Comparison of ENCODE assay signal across 8 mouse cellular contexts in the genomic region with DNA sequence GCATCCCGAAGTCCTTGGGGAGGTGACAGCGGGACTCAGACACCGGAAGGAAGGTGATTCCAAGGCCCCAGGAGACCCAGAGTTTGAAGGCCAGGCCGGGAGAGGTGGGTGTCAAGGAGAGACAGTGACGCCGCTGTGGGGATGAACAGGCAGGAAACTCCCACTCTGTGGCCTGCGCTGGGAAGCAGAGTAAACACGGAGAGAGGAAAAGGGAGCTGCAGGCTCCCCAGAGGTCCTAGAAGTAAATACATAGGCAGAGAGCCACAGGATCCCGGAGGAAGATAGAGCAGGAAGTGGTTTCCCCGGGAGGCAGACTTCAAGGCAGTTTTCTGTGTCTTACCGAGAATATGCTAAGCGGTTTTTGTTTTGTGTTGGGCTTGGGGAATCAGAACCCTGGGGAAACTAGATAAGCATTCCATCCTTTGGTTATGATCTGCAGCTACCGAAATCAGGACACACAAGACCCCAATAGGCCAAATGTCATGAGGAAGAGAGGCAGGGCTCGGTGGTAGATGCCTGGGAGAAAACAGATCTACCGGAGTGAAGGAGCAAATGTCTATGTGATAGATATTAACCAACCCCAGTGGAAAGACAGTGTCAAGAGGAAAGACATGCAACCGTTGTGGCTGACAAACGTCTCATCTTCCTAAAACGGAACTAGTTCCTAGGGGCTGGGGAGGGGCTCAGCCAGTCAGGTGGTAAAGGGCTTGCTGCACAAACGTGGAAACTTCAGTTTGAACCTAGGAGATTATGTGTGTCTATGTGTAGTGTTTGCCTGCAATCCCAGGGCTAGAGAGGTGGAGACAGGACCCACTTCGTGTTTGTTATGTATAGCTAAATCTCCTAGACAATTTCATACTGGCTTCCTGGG. TPM values are rescaled to one million over a fixed set of nuclear protein-coding genes. Genes with fewer than 3 reads are reported as not detected.
A peak's percentile ranks its signal among the peaks of the same experiment; 100 is the strongest.
DNase-seq lines count a peak whose midpoint lies in the region; ATAC-seq and TF ChIP-seq lines count a peak whose summit lies in the region.

No protein-coding gene starts in this region.

- H3K4me1 ChIP-seq in ES-E14 (ENCODE audit: control insufficient read depth in 2 of 2, insufficient read depth in 2 of 2, low read length in 2 of 2, poor library complexity in 1 of 2) = peaks cover 15 to 24% of the 10 kb centered on the region in 2 experiments
- no peaks in the 10 kb centered on the region; the same call in 1 of the 2 replicates for H3K4me1 ChIP-seq in bone marrow, adult 2 months (ENCODE audit: control insufficient read depth, insufficient read depth, low read length)
- H3K4me1 ChIP-seq in limb, embryonic 14.5 days (ENCODE audit: control insufficient read depth, insufficient read depth, low read length) = peaks cover 10% of the 10 kb centered on the region
- H3K4me1 ChIP-seq in midbrain, embryonic 15.5 days = 0 out of 2 replicates have a peak, but pooled peaks cover 4% of the 10 kb centered on the region

- peak overlapping the region; percentile 39 for H3K4me2 ChIP-seq in limb, embryonic 14.5 days (replicated peaks; ENCODE audit: low read depth, low read length, severe bottlenecking)
- peak overlapping the region; percentile 21; the same call in 1 of the 2 replicates for H3K4me2 ChIP-seq in midbrain, embryonic 15.5 days

- no peak for TF ChIP-seq CTCF in bone marrow, adult 2 months (IDR thresholded peaks at IDR 0.05; ENCODE audit: control insufficient read depth, insufficient read depth, low read length)

- H3K9me3 ChIP-seq in ES-E14 (ENCODE audit: control insufficient read depth, insufficient read depth, low read depth, low read length) = no peaks in the 10 kb centered on the region
- H3K9me3 ChIP-seq in limb, embryonic 14.5 days (ENCODE audit: control insufficient read depth, low read length) = no peaks in the 10 kb centered on the region
- no peaks in the 10 kb centered on the region for H3K9me3 ChIP-seq in midbrain, embryonic 15.5 days

- no peak for DNase-seq in ES-E14 (ENCODE audit: low read depth, low spot score)
- DNase-seq in heart, postnatal 4 days = peak; percentile 51
- no peak for DNase-seq in limb, embryonic 14.5 days (ENCODE audit: low spot score)
- DNase-seq in c-Kit-positive CD71-positive TER-119-positive erythroid progenitor cells, embryonic 14.5 days (ENCODE audit: low spot score) = no peak
- DNase-seq in cerebellum, postnatal 4 days (ENCODE audit: low spot score in 2 of 2) = no peak
- no peak for DNase-seq in cerebellum, adult 11 months

- in situ Hi-C loops in ES-E14 (cut with MboI; ENCODE audit: low sequenced_read_pairs in 2 of 2, unreplicated experiment in 2 of 2) = no loop called here

- no peaks in the 10 kb centered on the region for H3K36me3 ChIP-seq in ES-E14 (ENCODE audit: control insufficient read depth, insufficient read depth, low read length, poor library complexity, severe bottlenecking)
- H3K36me3 ChIP-seq in limb, embryonic 14.5 days (ENCODE audit: control insufficient read depth, insufficient read depth, low read length) = no peaks in the 10 kb centered on the region
- no peaks in the 10 kb centered on the region for H3K36me3 ChIP-seq in midbrain, embryonic 15.5 days (replicated peaks)

- peak overlapping the region; percentile 56; the same call in 1 of the 2 replicates for H3K9ac ChIP-seq in ES-E14 (ENCODE audit: insufficient read depth, low read depth, low read length, poor library complexity, severe bottlenecking)
- H3K9ac ChIP-seq in limb, embryonic 14.5 days (ENCODE audit: low read depth, low read length, severe bottlenecking) = peak overlapping the region; percentile 6; the same call in 1 of the 2 replicates
- no peak overlapping the region for H3K9ac ChIP-seq in midbrain, embryonic 15.5 days

- peak overlapping the region; percentile 87 for H3K27ac ChIP-seq in ES-E14 (ENCODE audit: insufficient read depth, low read depth, low read length, poor library complexity, severe bottlenecking)
- peak overlapping the region; percentile 53 for H3K27ac ChIP-seq in bone marrow, adult 2 months (ENCODE audit: control insufficient read depth, insufficient read depth, low read depth, low read length, poor library complexity)
- H3K27ac ChIP-seq in limb, embryonic 14.5 days (replicated peaks; ENCODE audit: low read depth, low read length) = no peak overlapping the region
- H3K27ac ChIP-seq in midbrain, embryonic 15.5 days = peak overlapping the region; percentile 50

- WGBS in bone marrow, adult 2 months = under 1% methylated on average over 20 of the region's 20 CpGs
- WGBS in limb, embryonic 14.5 days = 22% methylated on average over 20 of the region's 20 CpGs
- 32% methylated on average over 20 of the region's 20 CpGs for WGBS in midbrain, embryonic 15.5 days

- ATAC-seq in limb, embryonic 14.5 days (ENCODE audit: low FRiP score, low read depth) = no peak
- no peak for ATAC-seq in midbrain, embryonic 15.5 days (replicated peaks)

- no peak for TF ChIP-seq POLR2A in bone marrow, adult 2 months (IDR thresholded peaks at IDR 0.05; ENCODE audit: borderline replicate concordance, control insufficient read depth, low read depth, low read length)
- TF ChIP-seq POLR2A in limb, embryonic 14.5 days (IDR thresholded peaks at IDR 0.05; ENCODE audit: borderline replicate concordance, extremely low read depth, insufficient read depth, insufficient read length) = no peak

- H3K4me3 ChIP-seq in ES-E14 (ENCODE audit: insufficient read depth in 1 of 2, low read depth in 1 of 2, low read length in 2 of 2, poor library complexity in 1 of 2, severe bottlenecking in 1 of 2) = peak overlapping the region; percentile 51 to 58
- H3K4me3 ChIP-seq in bone marrow, adult 2 months (replicated peaks; ENCODE audit: control insufficient read depth, low read depth, low read length) = peak overlapping the region; percentile 27
- peak overlapping the region; percentile 6; the same call in 1 of the 2 replicates for H3K4me3 ChIP-seq in limb, embryonic 14.5 days (replicated peaks; ENCODE audit: low read length)
- no peak overlapping the region for H3K4me3 ChIP-seq in midbrain, embryonic 15.5 days

- H3K27me3 ChIP-seq in limb, embryonic 14.5 days (ENCODE audit: control insufficient read depth, insufficient read depth, low read length) = no peaks in the 10 kb centered on the region
- no peaks in the 10 kb centered on the region for H3K27me3 ChIP-seq in midbrain, embryonic 15.5 days (replicated peaks)

TF ChIP-seq in ES-E14, 5 proteins besides CTCF, POLR2A, EP300 and RAD21:
- TF ChIP-seq CHD2 (IDR thresholded peaks at IDR 0.05; ENCODE audit: low read depth, low read length) (no peak), ZNF384 (IDR thresholded peaks at IDR 0.05; ENCODE audit: low read depth, low read length) (no peak), MAFK (IDR thresholded peaks at IDR 0.05; ENCODE audit: insufficient read depth, low read depth, low read length) (no peak), HCFC1 (IDR thresholded peaks at IDR 0.05; ENCODE audit: borderline replicate concordance, insufficient read depth, low read length) (no peak), ZC3H11A (IDR thresholded peaks at IDR 0.05; ENCODE audit: borderline replicate concordance, low read depth, low read length) (no peak)
TF ChIP-seq in ES-E14: peak in this region for 0.

RNA-seq across cellular contexts. Expression of gene Mymx, which starts 17.7 kb away (rescaled TPM):
- total RNA-seq in ES-E14 (2012; rRNA removed) = 66.0 and 95.3 TPM in 2 replicates
- polyA plus RNA-seq in bone marrow, adult 2 months (2011; ENCODE audit: insufficient read depth, insufficient read length, low replicate concordance, missing spikeins) = 9.3 TPM in 1 of 2 replicates, not detected in the other
- total RNA-seq in heart, postnatal 4 days (2021) = not detected
- 53.5 and 60.7 TPM in 2 replicates for polyA plus RNA-seq in limb, embryonic 14.5 days (2012; rRNA removed)
- polyA plus RNA-seq in limb, embryonic 14.5 days (2014; fragmentation: Nextera tagmentation; extraction: Ambion mirVana) = 27.2 and 37.8 TPM in 2 replicates
- not detected in 2 replicates for polyA plus RNA-seq in midbrain, embryonic 15.5 days (2015; fragmentation: Nextera tagmentation; extraction: Ambion mirVana)

RNA-seq across cellular contexts. Expression of gene Slc29a1, which starts 20.2 kb away (rescaled TPM):
- 321 and 677 TPM in 2 replicates for total RNA-seq in ES-E14 (2012; rRNA removed)
- 73.1 and 109 TPM in 2 replicates for polyA plus RNA-seq in bone marrow, adult 2 months (2011; ENCODE audit: insufficient read depth, insufficient read length, low replicate concordance, missing spikeins)
- 10 to 100 TPM; 77.9 to 96.2 TPM for total RNA-seq in heart, postnatal 4 days (2021)
- polyA plus RNA-seq in limb, embryonic 14.5 days (2012; rRNA removed) = 122 and 157 TPM in 2 replicates
- 94.5 and 103 TPM in 2 replicates for polyA plus RNA-seq in limb, embryonic 14.5 days (2014; fragmentation: Nextera tagmentation; extraction: Ambion mirVana)
- 30.7 and 33.0 TPM in 2 replicates for polyA plus RNA-seq in midbrain, embryonic 15.5 days (2015; fragmentation: Nextera tagmentation; extraction: Ambion mirVana)

RNA-seq across cellular contexts. Expression of gene Capn11, which starts 39.5 kb away (rescaled TPM):
- 0.48 TPM in 1 of 2 replicates, not detected in the other for total RNA-seq in ES-E14 (2012; rRNA removed)
- 6.7 TPM in 1 of 2 replicates, not detected in the other for polyA plus RNA-seq in bone marrow, adult 2 months (2011; ENCODE audit: insufficient read depth, insufficient read length, low replicate concordance, missing spikeins)
- total RNA-seq in heart, postnatal 4 days (2021) = 1 to 10 TPM in 1 of 2 experiments, not detected in 1; 1.3 TPM
- polyA plus RNA-seq in limb, embryonic 14.5 days (2012; rRNA removed) = 0.03 and 0.23 TPM in 2 replicates
- polyA plus RNA-seq in limb, embryonic 14.5 days (2014; fragmentation: Nextera tagmentation; extraction: Ambion mirVana) = not detected in 2 replicates
- 0.65 and 1.2 TPM in 2 replicates for polyA plus RNA-seq in midbrain, embryonic 15.5 days (2015; fragmentation: Nextera tagmentation; extraction: Ambion mirVana)

RNA-seq across cellular contexts. Expression of gene Hsp90ab1, which starts 46.5 kb away (rescaled TPM):
- 1,660 and 1,758 TPM in 2 replicates for total RNA-seq in ES-E14 (2012; rRNA removed)
- polyA plus RNA-seq in bone marrow, adult 2 months (2011; ENCODE audit: insufficient read depth, insufficient read length, low replicate concordance, missing spikeins) = 576 and 1,077 TPM in 2 replicates
- total RNA-seq in heart, postnatal 4 days (2021) = 1,000 to 10,000 TPM; 1,093 to 1,133 TPM
- 788 and 951 TPM in 2 replicates for polyA plus RNA-seq in limb, embryonic 14.5 days (2012; rRNA removed)
- 1,382 and 1,446 TPM in 2 replicates for polyA plus RNA-seq in limb, embryonic 14.5 days (2014; fragmentation: Nextera tagmentation; extraction: Ambion mirVana)
- 1,488 and 1,537 TPM in 2 replicates for polyA plus RNA-seq in midbrain, embryonic 15.5 days (2015; fragmentation: Nextera tagmentation; extraction: Ambion mirVana)

RNA-seq across cellular contexts. Expression of gene Slc35b2, which starts 55.9 kb away (rescaled TPM):
- 96.7 and 98.7 TPM in 2 replicates for total RNA-seq in ES-E14 (2012; rRNA removed)
- polyA plus RNA-seq in bone marrow, adult 2 months (2011; ENCODE audit: insufficient read depth, insufficient read length, low replicate concordance, missing spikeins) = 14.7 and 22.7 TPM in 2 replicates
- total RNA-seq in heart, postnatal 4 days (2021) = 10 to 100 TPM; 37.3 to 39.2 TPM
- polyA plus RNA-seq in limb, embryonic 14.5 days (2012; rRNA removed) = 96.9 and 168 TPM in 2 replicates
- polyA plus RNA-seq in limb, embryonic 14.5 days (2014; fragmentation: Nextera tagmentation; extraction: Ambion mirVana) = 128 and 138 TPM in 2 replicates
- polyA plus RNA-seq in midbrain, embryonic 15.5 days (2015; fragmentation: Nextera tagmentation; extraction: Ambion mirVana) = 85.5 and 93.4 TPM in 2 replicates
